Mouse (Mus musculus) monocyte, adult 59 days (primary cell): ENCODE measurements around the gene Heph. TPM values are rescaled to one million over a fixed set of nuclear protein-coding genes. Genes with fewer than 3 reads are reported as not detected.

Source experiments
- total RNA-seq, 2 experiments: library from RNA; stranded (reverse); gene quantifications; one replicate each; pipeline ENCODE4 v1.2.4; 2023

Gene Heph
- not detected for total RNA-seq

GRCm38 (mm10) chrX:96455149-96455548, at the start of gene Heph:
TSS of gene Heph (plus strand) at chrX:96455359.

GRCm38 (mm10) chrX:96456201-96456963, 1.2 kb downstream of the Heph start, which contains the start of gene Hsf3:
TSS of gene Hsf3 (minus strand) at chrX:96456294.

Other genes with a start within 250 kb of the Heph start
- 1 to 10 TPM in 1 of 2 experiments, not detected in 1; 1.3 TPM for gene Vsig4, start 161.9 kb upstream of the Heph start, total RNA-seq
- gene Hsf3, start 935 bp downstream of the Heph start, total RNA-seq, result not detected